25 mouse cellular contexts compared by ENCODE assay signal in genomic region chrX:10498580-10498979, GRCm38 (mm10). TPM values are rescaled to one million over a fixed set of nuclear protein-coding genes. Genes with fewer than 3 reads are reported as not detected.
DNase-seq lines count a peak whose midpoint lies in the region; ATAC-seq and TF ChIP-seq lines count a peak whose summit lies in the region.
"Had no signal": no experiment of that assay in that cellular context is flagged by ENCODE, and none has a peak within 500 bp of the region (broad histone marks: within the 10 kb centered on the region; RNA-seq: fewer than 3 reads in every experiment).

No protein-coding gene starts in this region.

- no peaks in the 10 kb centered on the region for H3K4me1 ChIP-seq in liver, embryonic 13.5 days (replicated peaks)
- H3K4me1 ChIP-seq in liver, embryonic 11.5 days (replicated peaks; ENCODE audit: control insufficient read depth, insufficient read depth, low read length): no peaks in the 10 kb centered on the region
- H3K4me1 ChIP-seq in stomach, embryonic 16.5 days (ENCODE audit: control insufficient read depth, insufficient read depth, low read length): no peaks in the 10 kb centered on the region
- H3K4me1 ChIP-seq in midbrain, postnatal 0 days (ENCODE audit: insufficient read depth, low read length): no peaks in the 10 kb centered on the region
- H3K4me1 ChIP-seq: embryonic facial prominence, embryonic 13.5 days; hindbrain, embryonic 10.5 days; limb, embryonic 15.5 days; neural tube, embryonic 15.5 days had no signal

- H3K9ac ChIP-seq in liver, embryonic 13.5 days: no peak overlapping the region
- no peak overlapping the region for H3K9ac ChIP-seq in liver, embryonic 11.5 days (ENCODE audit: low read depth, low read length)
- no peak overlapping the region for H3K9ac ChIP-seq in stomach, embryonic 16.5 days (ENCODE audit: low read length)
- no peak overlapping the region for H3K9ac ChIP-seq in midbrain, postnatal 0 days (replicated peaks; ENCODE audit: low read length, poor library complexity, severe bottlenecking)
- H3K9ac ChIP-seq: embryonic facial prominence, embryonic 13.5 days; limb, embryonic 15.5 days; neural tube, embryonic 15.5 days had no signal

- no peak overlapping the region for H3K4me3 ChIP-seq in liver, embryonic 13.5 days (replicated peaks)
- H3K4me3 ChIP-seq in liver, embryonic 11.5 days (ENCODE audit: low read depth, low read length): no peak overlapping the region
- H3K4me3 ChIP-seq in stomach, embryonic 16.5 days (replicated peaks; ENCODE audit: low read length): no peak overlapping the region
- no peak overlapping the region for H3K4me3 ChIP-seq in midbrain, postnatal 0 days (ENCODE audit: low read depth, low read length)
- H3K4me3 ChIP-seq: embryonic facial prominence, embryonic 13.5 days; erythroblast, embryonic 14.5 days; hindbrain, embryonic 10.5 days; limb, embryonic 15.5 days; neural tube, embryonic 15.5 days had no signal

- intact Hi-C loops in heart, postnatal 14 days (cut with DNase I): no loop called here

- no peaks in the 10 kb centered on the region for H3K27me3 ChIP-seq in liver, embryonic 13.5 days
- H3K27me3 ChIP-seq in liver, embryonic 11.5 days (replicated peaks; ENCODE audit: control insufficient read depth, insufficient read depth, low read length): no peaks in the 10 kb centered on the region
- no peaks in the 10 kb centered on the region for H3K27me3 ChIP-seq in stomach, embryonic 16.5 days (ENCODE audit: control insufficient read depth, insufficient read depth, low read length)
- no peaks in the 10 kb centered on the region for H3K27me3 ChIP-seq in midbrain, postnatal 0 days (ENCODE audit: insufficient read depth, low read length)
- H3K27me3 ChIP-seq: embryonic facial prominence, embryonic 13.5 days; limb, embryonic 15.5 days; neural tube, embryonic 15.5 days had no signal

- WGBS in liver, embryonic 13.5 days (ENCODE audit: insufficient replicate concordance): 39% methylated on average over 2 of the region's 2 CpGs
- WGBS in liver, embryonic 11.5 days: 77% methylated on average over 2 of the region's 2 CpGs
- WGBS in stomach, embryonic 16.5 days: 61% methylated on average over 2 of the region's 2 CpGs
- WGBS in midbrain, postnatal 0 days: 86% methylated on average over 2 of the region's 2 CpGs

- no peak for TF ChIP-seq CTCF in midbrain, postnatal 0 days (IDR thresholded peaks at IDR 0.05)

- peak overlapping the region; percentile 18; the same call in 1 of the 2 replicates for H3K27ac ChIP-seq in liver, embryonic 13.5 days
- H3K27ac ChIP-seq in liver, embryonic 11.5 days (ENCODE audit: low read depth, low read length): no peak overlapping the region
- no peak overlapping the region for H3K27ac ChIP-seq in stomach, embryonic 16.5 days (ENCODE audit: low read length)
- H3K27ac ChIP-seq in midbrain, postnatal 0 days (ENCODE audit: low read depth, low read length): no peak overlapping the region
- H3K27ac ChIP-seq: embryonic facial prominence, embryonic 13.5 days; hindbrain, embryonic 10.5 days; limb, embryonic 15.5 days; neural tube, embryonic 15.5 days had no signal

- no peaks in the 10 kb centered on the region for H3K9me3 ChIP-seq in liver, embryonic 13.5 days (replicated peaks)
- H3K9me3 ChIP-seq in liver, embryonic 11.5 days (ENCODE audit: control insufficient read depth, low read length): no peaks in the 10 kb centered on the region
- no peaks in the 10 kb centered on the region for H3K9me3 ChIP-seq in stomach, embryonic 16.5 days (replicated peaks; ENCODE audit: control insufficient read depth, low read length)
- no peaks in the 10 kb centered on the region for H3K9me3 ChIP-seq in midbrain, postnatal 0 days (ENCODE audit: low read length)
- H3K9me3 ChIP-seq: embryonic facial prominence, embryonic 13.5 days; hindbrain, embryonic 10.5 days; limb, embryonic 15.5 days; neural tube, embryonic 15.5 days had no signal

- no peak overlapping the region for H3K4me2 ChIP-seq in liver, embryonic 13.5 days
- no peak overlapping the region for H3K4me2 ChIP-seq in liver, embryonic 11.5 days
- no peak overlapping the region for H3K4me2 ChIP-seq in stomach, embryonic 16.5 days (ENCODE audit: low read depth, low read length)
- no peak overlapping the region for H3K4me2 ChIP-seq in midbrain, postnatal 0 days (ENCODE audit: low read depth, low read length, poor library complexity, severe bottlenecking)
- H3K4me2 ChIP-seq: embryonic facial prominence, embryonic 13.5 days; heart, embryonic 11.5 days; limb, embryonic 15.5 days; midbrain, embryonic 11.5 days; neural tube, embryonic 15.5 days had no signal

- ATAC-seq in liver, embryonic 13.5 days (ENCODE audit: low read depth): 0 out of 2 replicates have a peak, but pooled peaks have one; percentile 36
- no peak for ATAC-seq in liver, embryonic 11.5 days (replicated peaks; ENCODE audit: low FRiP score)
- peak; percentile 47; the same call in 1 of the 2 replicates for ATAC-seq in stomach, embryonic 16.5 days (ENCODE audit: insufficient read depth, low FRiP score)
- ATAC-seq in midbrain, postnatal 0 days (ENCODE audit: low FRiP score): no peak
- ATAC-seq: activated CD4-positive, CD25-positive, alpha-beta regulatory T cell, adult 4 months; forebrain, embryonic 14.5 days; hindbrain, embryonic 16.5 days had no signal

- H3K36me3 ChIP-seq in liver, embryonic 13.5 days: no peaks in the 10 kb centered on the region
- H3K36me3 ChIP-seq in liver, embryonic 11.5 days (ENCODE audit: control insufficient read depth, insufficient read depth, low read length): no peaks in the 10 kb centered on the region
- H3K36me3 ChIP-seq in stomach, embryonic 16.5 days (ENCODE audit: control insufficient read depth, insufficient read depth, low read length): no peaks in the 10 kb centered on the region
- no peaks in the 10 kb centered on the region for H3K36me3 ChIP-seq in midbrain, postnatal 0 days (ENCODE audit: insufficient read depth, low read length)
- H3K36me3 ChIP-seq: embryonic facial prominence, embryonic 13.5 days; hindbrain, embryonic 10.5 days; limb, embryonic 15.5 days; neural tube, embryonic 15.5 days had no signal

- peak; percentile 73 for DNase-seq in heart, adult 11 months
- no peak for DNase-seq in heart, postnatal 14 days
- no peak for DNase-seq in liver, embryonic 13.5 days
- no peak for DNase-seq in liver, embryonic 11.5 days (ENCODE audit: low spot score)
- peak; percentile 15 to 46 for DNase-seq in kidney, postnatal 25 days
- DNase-seq in midbrain, postnatal 0 days (ENCODE audit: low spot score): no peak
- no peak for DNase-seq in gastrocnemius, adult 18-20 months (ENCODE audit: low spot score)
- DNase-seq: adrenal gland, postnatal 10 days; cerebellum, adult 8-10 months; cerebellum, postnatal 36 days; embryo, embryonic 11 days; left cerebral cortex, postnatal 4 days; lung, postnatal 10 days had no signal

RNA-seq across cellular contexts. Expression of gene Tspan7, which starts 13.6 kb away (rescaled TPM):
- total RNA-seq in heart, postnatal 14 days (2021): 100 to 1,000 TPM; 100 to 109 TPM
- polyA plus RNA-seq in liver, embryonic 13.5 days (2015; fragmentation: Nextera tagmentation; extraction: Ambion mirVana): 44.1 and 53.3 TPM in 2 replicates
- polyA plus RNA-seq in liver, embryonic 11.5 days (2014; fragmentation: Nextera tagmentation; extraction: Ambion mirVana): 56.0 and 57.1 TPM in 2 replicates
- polyA plus RNA-seq in stomach, embryonic 16.5 days (2015; fragmentation: Nextera tagmentation; extraction: Ambion mirVana): 113 and 122 TPM in 2 replicates
- total RNA-seq in midbrain, postnatal 0 days (2014; rRNA removed): 318 and 333 TPM in 2 replicates
- 724 and 778 TPM in 2 replicates for polyA plus RNA-seq in midbrain, postnatal 0 days (2015; fragmentation: Nextera tagmentation; extraction: Ambion mirVana)
- 100 to 1,000 TPM; 114 TPM for total RNA-seq in gastrocnemius, adult 18-20 months (2021)
- total RNA-seq: granulocyte monocyte progenitor cell, adult 5-6 weeks had no signal

Comparison
In these comparisons a context has a peak if more than half of its experiments do, and no peak if none do; other contexts are left out.
1. DNase-seq: peak in heart, adult 11 months (single experiment) and kidney, postnatal 25 days (2 of 2); none in heart, postnatal 14 days (0 of 2), liver, embryonic 13.5 days (single experiment), liver, embryonic 11.5 days (single experiment), midbrain, postnatal 0 days (single experiment) and gastrocnemius, adult 18-20 months (single experiment).
2. ATAC-seq: peak in liver, embryonic 13.5 days (single experiment) and stomach, embryonic 16.5 days (single experiment); none in liver, embryonic 11.5 days (single experiment) and midbrain, postnatal 0 days (single experiment).